Mouse (Mus musculus) neural tube, embryonic 14.5 days (tissue): Measurements from ENCODE around the gene Timm29. TPM values are rescaled to one million over a fixed set of nuclear protein-coding genes. Genes with fewer than 3 reads are reported as not detected.
A peak's percentile ranks its signal among the peaks of the same experiment; 100 is the strongest.
"Not testable (repeated sequence)": the region's sequence is repeated elsewhere in the genome, so short reads cannot be mapped to it uniquely, and the experiment has no call there.

Experiments used
- ATAC-seq: fragments of 200-750 bp; cut with Nextera tagmentation; 2 replicates; pipeline ENCODE4 v1.8.0; 2017; ENCODE audit warnings: low read depth, mild to moderate bottlenecking, moderate TSS enrichment, moderate library complexity
- H3K27ac ChIP-seq: fragments of 300-500 bp; sonication (generic); 2 replicates; pipeline ENCODE4 v1.5.1; 2014; ENCODE audit warnings: low read depth, mild to moderate bottlenecking, control low read depth, low read length, moderate library complexity, mixed read lengths
- H3K27me3 ChIP-seq: fragments of 300-500 bp; sonication (generic); 2 replicates; pipeline ENCODE4 v1.6.1; 2014; ENCODE audit warnings: low read length; ENCODE audit not compliant: control insufficient read depth, insufficient read depth
- H3K36me3 ChIP-seq: fragments of 300-500 bp; sonication (generic); 2 replicates; pipeline ENCODE4 v1.6.1; 2014; ENCODE audit warnings: low read length, mixed read lengths; ENCODE audit not compliant: control insufficient read depth, insufficient read depth
- H3K4me1 ChIP-seq: fragments of 300-500 bp; sonication (generic); 2 replicates; pipeline ENCODE4 v1.6.1; 2014; ENCODE audit warnings: low read length; ENCODE audit not compliant: control insufficient read depth, insufficient read depth
- H3K4me2 ChIP-seq: fragments of 300-500 bp; sonication (generic); 2 replicates; pipeline ENCODE4 v1.6.1; 2014; ENCODE audit warnings: mild to moderate bottlenecking, low read depth, low read length, control low read depth
- H3K4me3 ChIP-seq: fragments of 300-500 bp; sonication (generic); 2 replicates; pipeline ENCODE4 v1.5.1; 2014; ENCODE audit warnings: low read depth, low read length, control low read depth, mixed read lengths
- H3K9ac ChIP-seq: fragments of 300-500 bp; sonication (generic); replicated peaks from 2 replicates; pipeline ENCODE4 v1.6.1; 2014; ENCODE audit warnings: low read depth, mild to moderate bottlenecking, control low read depth, low read length, mixed read lengths
- H3K9me3 ChIP-seq: fragments of 300-500 bp; sonication (generic); 2 replicates; pipeline ENCODE4 v1.6.1; 2016; ENCODE audit warnings: low read length; ENCODE audit not compliant: control insufficient read depth
- WGBS: fragments of 180-500 bp; shearing (Covaris S2); extraction: QIAGEN DNeasy Blood & Tissue Kit; methylation state at CpG from one replicate; pipeline ENCODE4 v1.1.7; 2014; 5-methylcytosine and 5-hydroxymethylcytosine counted together
- polyA plus RNA-seq: library from polyadenylated mRNA; unstranded; fragments of >200 nt; fragmentation: Nextera tagmentation; extraction: Ambion mirVana; gene quantifications from 2 replicates; pipeline ENCODE4 v1.2.1, GENCODE M21; 2014

Timm29 gene
- polyA plus RNA-seq, 1 experiment from 2014 or later: 73.0 TPM

GRCm38 (mm10) chr9:21591831-21592702, 455 bp upstream of the Timm29 start:
- Histone ChIP-seq H3K9me3 (no peaks in the 10 kb centered on the region), H3K4me2 (peak overlapping the region; percentile 87), H3K36me3 (peaks cover 43% of the 10 kb centered on the region), H3K4me1 (peaks cover 23% of the 10 kb centered on the region), H3K27me3 (peaks cover 3% of the 10 kb centered on the region; the same call in 1 of the 2 replicates), H3K4me3 (peak overlapping the region; percentile 96), H3K27ac (peak overlapping the region; percentile 78), H3K9ac (peak overlapping the region; percentile 85)
- 23% methylated on average over 17 of the region's 17 CpGs for WGBS
- ATAC-seq: peak; percentile 76

GRCm38 (mm10) chr9:21593122-21593721, 700 bp downstream of the Timm29 start:
- Histone ChIP-seq H3K4me1 (peaks cover 23% of the 10 kb centered on the region), H3K36me3 (peaks cover 32% of the 10 kb centered on the region), H3K27ac (peak overlapping the region; percentile 92), H3K4me3 (peak overlapping the region; percentile 96), H3K9ac (peak overlapping the region; percentile 85), H3K4me2 (peak overlapping the region; percentile 87), H3K9me3 (no peaks in the 10 kb centered on the region), H3K27me3 (peaks cover 3% of the 10 kb centered on the region; the same call in 1 of the 2 replicates)
- 1% methylated on average over 69 of the region's 69 CpGs for WGBS
- ATAC-seq: peak; percentile 59

GRCm38 (mm10) chr9:21594350-21594749, 1.8 kb downstream of the Timm29 start:
- H3K4me3 ChIP-seq: not testable (repeated sequence)

GRCm38 (mm10) chr9:21594838-21595237, 2.3 kb downstream of the Timm29 start:
- 93% methylated on average over 2 of the region's 2 CpGs for WGBS
- Histone ChIP-seq H3K9ac (no peak overlapping the region), H3K4me3 (no peak overlapping the region), H3K4me1 (peaks cover 23% of the 10 kb centered on the region), H3K36me3 (peaks cover 16% of the 10 kb centered on the region), H3K4me2 (peak overlapping the region; percentile 15; the same call in 1 of the 2 replicates), H3K27ac (no peak overlapping the region), H3K9me3 (no peaks in the 10 kb centered on the region), H3K27me3 (peaks cover 3% of the 10 kb centered on the region; the same call in 1 of the 2 replicates)
- no peak for ATAC-seq

More at GRCm38 (mm10) chr9:21594350-21594749, 1.8 kb downstream of the Timm29 start:
- H3K9me3 ChIP-seq, H3K27me3 ChIP-seq, H3K27ac ChIP-seq, ATAC-seq, H3K9ac ChIP-seq: not testable (repeated sequence)
- 90% methylated on average over 8 of the region's 8 CpGs for whole genome bisulfite sequencing
- Histone ChIP-seq H3K4me2 (peak overlapping the region; percentile 87), H3K36me3 (peaks cover 21% of the 10 kb centered on the region), H3K4me1 (peaks cover 23% of the 10 kb centered on the region)

- Histone ChIP-seq H3K9ac (no peak overlapping the region), H3K4me3 (no peak overlapping the region), H3K27ac (no peak overlapping the region), H3K27me3 (peaks cover under 1% of the 10 kb centered on the region; the same call in 1 of the 2 replicates), H3K4me2 (no peak overlapping the region), H3K4me1 (peaks cover 15% of the 10 kb centered on the region), H3K36me3 (peaks cover 4% of the 10 kb centered on the region), H3K9me3 (no peaks in the 10 kb centered on the region)
- WGBS: 33% methylated on average over 2 of the region's 2 CpGs
- no peak for ATAC-seq
Measured at GRCm38 (mm10) chr9:21598198-21598597, 5.7 kb downstream of the Timm29 start.

GRCm38 (mm10) chr9:21600186-21600585, 7.7 kb downstream of the Timm29 start:
- ATAC-seq: no peak
- no peaks in the 10 kb centered on the region; the same call in none of the 2 replicates for H3K36me3 ChIP-seq
- WGBS: 80% methylated on average over 3 of the region's 3 CpGs
- H3K4me1 ChIP-seq: no peaks in the 10 kb centered on the region; the same call in 1 of the 2 replicates
- H3K27me3 ChIP-seq: no peaks in the 10 kb centered on the region
- H3K4me2 ChIP-seq: no peak overlapping the region
- no peak overlapping the region for H3K27ac ChIP-seq
- H3K4me3 ChIP-seq: no peak overlapping the region
- no peak overlapping the region for H3K9ac ChIP-seq
- no peaks in the 10 kb centered on the region for H3K9me3 ChIP-seq

- Histone ChIP-seq H3K4me3 (no peak overlapping the region), H3K36me3 (no peaks in the 10 kb centered on the region; the same call in none of the 2 replicates), H3K27me3 (no peaks in the 10 kb centered on the region), H3K27ac (no peak overlapping the region), H3K4me1 (no peaks in the 10 kb centered on the region), H3K9ac (no peak overlapping the region), H3K4me2 (no peak overlapping the region), H3K9me3 (no peaks in the 10 kb centered on the region)
- no peak for ATAC-seq
- WGBS: 94% methylated on average over 2 of the region's 2 CpGs
Measured at GRCm38 (mm10) chr9:21601073-21601472, 8.6 kb downstream of the Timm29 start.

GRCm38 (mm10) chr9:21601722-21602399, 9.3 kb downstream of the Timm29 start:
- H3K9me3 ChIP-seq: no peaks in the 10 kb centered on the region
- peak; percentile 74 for ATAC-seq
- H3K36me3 ChIP-seq: no peaks in the 10 kb centered on the region; the same call in 1 of the 2 replicates
- H3K4me1 ChIP-seq: no peaks in the 10 kb centered on the region
- H3K4me2 ChIP-seq: no peak overlapping the region
- H3K27ac ChIP-seq: no peak overlapping the region
- 50% methylated on average over 10 of the region's 10 CpGs for WGBS
- no peak overlapping the region for H3K4me3 ChIP-seq
- no peaks in the 10 kb centered on the region for H3K27me3 ChIP-seq
- no peak overlapping the region for H3K9ac ChIP-seq
